Mouse (Mus musculus): ENCODE data around the gene Asb18.

Gene Asb18

DNA sequence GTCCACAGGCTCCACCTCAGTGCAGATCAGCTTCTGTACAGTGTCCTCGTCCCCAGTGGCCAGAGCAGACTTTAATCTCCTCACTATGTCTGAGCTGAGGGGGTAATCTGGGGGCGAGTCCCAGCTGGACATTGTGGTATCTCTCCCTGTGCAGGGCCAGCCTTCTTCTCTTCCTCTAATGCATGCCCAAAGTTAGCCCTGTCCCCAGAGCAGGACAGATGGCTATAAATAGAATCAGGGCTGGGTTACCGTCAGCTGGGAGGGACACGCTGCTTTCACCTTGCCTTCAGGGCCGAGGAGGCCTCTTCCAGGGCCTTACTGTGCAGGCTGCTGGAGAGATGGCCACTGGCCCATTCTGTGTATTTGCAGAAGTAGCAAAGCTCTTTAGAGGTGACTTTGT lies at the start of gene Asb18:
Gene Asb18 (minus strand): TSS at position 221 of the 400 bp plus-strand sequence.
- DNase-seq (ENCODE audit: low spot score in 2 of 2): no peak

DNA sequence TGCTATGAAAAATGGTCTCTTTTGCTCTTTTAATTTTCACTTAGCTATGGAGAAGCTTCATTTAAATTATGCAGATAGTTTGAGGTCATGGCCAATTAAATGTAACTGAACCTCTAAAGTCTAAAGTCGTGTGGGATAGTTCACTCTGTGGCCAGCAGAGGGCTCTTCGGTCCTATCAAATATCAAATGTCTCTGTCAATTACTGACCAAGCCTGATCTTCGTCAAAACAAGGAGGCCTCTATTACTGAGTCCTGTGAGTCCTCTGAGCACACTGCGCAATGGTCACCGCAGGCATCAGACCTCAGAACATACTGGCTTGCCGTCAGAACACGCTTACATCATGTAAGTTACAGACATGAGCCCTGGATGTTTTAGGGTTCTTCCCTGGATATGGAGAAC lies 46.1 kb upstream of the Asb18 start:
- DNase-seq (ENCODE audit: low spot score in 2 of 2): peak in 1 of 2 experiments; percentile 17

DNA sequence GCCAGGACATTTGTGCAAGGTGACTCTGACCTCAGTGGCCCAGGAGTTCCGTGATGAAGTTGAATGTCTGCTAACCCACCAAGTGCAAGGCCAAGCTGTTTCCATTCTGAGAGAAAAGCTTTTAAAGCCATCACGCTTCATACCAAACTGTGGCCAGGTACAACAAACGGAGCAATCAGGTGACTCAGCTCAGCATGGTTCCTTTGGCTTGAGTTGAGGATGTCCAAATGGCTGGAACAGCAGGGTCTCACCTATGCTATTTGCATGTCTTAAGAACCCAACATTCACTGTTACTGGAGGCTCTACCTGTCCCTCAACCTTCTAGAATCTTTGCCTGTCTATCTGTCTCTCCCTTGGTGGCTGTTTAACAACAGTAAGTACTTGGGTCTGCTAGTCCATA lies 45.6 kb upstream of the Asb18 start:
- DNase-seq (ENCODE audit: low spot score in 2 of 2): no peak

DNA sequence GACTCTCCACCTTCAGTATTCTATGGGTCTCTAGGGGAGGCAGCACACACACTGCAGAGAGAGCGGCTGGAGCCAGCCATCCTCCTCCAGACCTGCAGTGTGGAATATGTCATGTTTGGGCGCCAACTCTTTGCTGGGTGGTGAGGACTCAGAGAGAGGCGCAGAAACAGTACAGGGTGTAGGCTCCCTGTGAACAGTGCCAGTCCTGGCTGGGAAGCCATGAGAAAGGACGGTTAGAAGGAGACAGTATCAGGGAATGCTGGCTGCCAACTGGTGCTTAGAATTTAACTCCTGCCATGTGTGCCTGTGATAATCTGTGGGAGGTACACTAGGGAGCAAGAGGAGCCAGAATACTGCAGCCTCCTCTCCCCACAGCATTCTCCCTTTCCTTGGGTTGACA lies 40.5 kb upstream of the Asb18 start:
- no peak for DNase-seq (ENCODE audit: low spot score in 2 of 2)

DNA sequence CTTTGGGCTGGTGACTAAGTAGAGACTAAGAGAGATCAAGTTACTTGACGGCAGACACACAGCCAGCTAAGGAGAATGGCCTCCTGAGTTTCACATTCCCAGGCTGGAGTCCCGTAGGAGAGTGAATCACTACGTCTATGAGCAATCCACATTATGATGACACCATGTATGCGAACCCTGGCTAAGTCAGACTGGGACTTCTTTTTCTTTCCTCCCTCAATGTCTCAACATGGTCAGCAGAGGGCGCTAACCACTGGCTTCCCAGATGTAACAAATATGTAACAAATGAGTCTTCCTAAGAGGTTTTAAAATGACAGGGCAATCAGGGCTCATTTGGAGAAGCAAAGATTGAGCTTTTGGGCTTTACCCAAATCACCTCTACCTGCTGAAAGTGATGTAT lies 36.9 kb upstream of the Asb18 start:
- DNase-seq (ENCODE audit: low spot score in 2 of 2): peak in 1 of 2 experiments; percentile 13

DNA sequence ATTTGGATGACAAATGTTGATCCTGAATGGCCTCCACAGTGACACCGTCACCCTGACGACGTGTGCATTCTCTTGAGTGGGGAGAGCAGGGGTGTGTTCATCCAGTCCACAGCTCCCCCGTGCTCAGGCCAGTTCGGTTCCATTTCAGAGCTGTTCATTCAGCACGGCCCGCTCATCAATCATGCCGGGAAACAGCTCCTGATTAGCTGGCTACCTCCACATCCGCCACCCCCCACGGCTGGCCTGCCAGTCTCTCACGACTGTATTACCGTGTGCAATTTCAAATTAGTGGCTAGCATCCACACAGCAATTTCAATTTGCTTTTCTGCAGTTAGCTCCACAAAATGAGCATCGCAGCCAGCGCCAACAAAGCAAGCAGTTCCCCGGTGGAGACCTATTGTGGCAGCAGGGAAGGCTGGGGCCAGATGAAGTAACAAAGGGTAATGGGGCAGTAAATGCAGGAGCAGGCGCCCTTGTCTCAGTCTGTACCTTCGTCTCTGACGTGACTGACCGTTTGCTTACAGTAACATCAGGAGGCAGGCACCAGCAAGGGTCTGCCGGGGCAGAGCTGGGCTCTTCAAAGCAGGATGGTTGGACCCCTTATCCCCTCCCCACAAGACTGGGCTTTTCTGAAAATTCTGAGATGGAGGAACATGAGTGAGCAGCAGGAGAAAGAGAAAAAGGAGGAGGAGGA lies 35.7 kb upstream of the Asb18 start:
- no peak for DNase-seq (ENCODE audit: low spot score in 2 of 2)

DNA sequence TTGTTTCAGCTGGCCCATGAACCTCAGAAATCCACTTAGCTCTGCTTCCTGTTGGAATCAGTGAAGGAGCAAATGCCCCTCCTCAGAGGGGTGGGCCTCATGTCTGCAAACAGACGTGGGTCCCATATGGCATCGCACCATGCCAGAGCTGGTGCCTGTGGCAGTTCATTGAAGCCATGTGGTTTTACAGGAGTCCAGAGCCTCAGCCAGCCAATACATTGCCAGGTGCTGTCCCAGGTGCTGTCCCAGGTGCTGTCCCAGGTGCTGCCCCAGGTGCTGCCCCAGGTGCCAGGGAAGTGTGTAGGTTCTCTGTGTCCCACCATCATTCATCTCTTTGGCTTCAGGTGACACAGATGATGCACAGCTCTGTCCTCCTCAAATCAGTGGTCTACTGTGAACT lies 13.8 kb upstream of the Asb18 start:
- DNase-seq (ENCODE audit: low spot score in 2 of 2): no peak

DNA sequence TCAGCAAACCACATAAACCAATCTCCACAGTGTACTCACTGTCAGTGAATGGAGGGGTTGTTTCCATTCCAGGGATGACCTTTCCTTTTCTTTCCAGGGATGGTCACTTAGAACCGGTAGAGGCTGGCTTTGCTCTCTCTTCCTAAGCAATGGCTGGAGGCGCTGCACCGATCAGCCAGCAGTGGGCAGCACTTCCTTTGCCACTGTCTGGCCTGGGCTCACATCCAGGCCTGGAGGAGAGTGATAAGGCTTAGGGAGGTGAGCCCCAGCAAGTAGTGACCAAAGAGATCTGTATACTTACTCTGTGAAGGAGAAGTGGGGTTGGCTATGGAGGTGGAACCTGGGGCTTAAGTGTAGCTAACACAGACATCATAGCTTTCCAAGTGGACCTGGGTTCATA lies 12.5 kb upstream of the Asb18 start:
- DNase-seq (ENCODE audit: low spot score in 2 of 2): no peak

DNA sequence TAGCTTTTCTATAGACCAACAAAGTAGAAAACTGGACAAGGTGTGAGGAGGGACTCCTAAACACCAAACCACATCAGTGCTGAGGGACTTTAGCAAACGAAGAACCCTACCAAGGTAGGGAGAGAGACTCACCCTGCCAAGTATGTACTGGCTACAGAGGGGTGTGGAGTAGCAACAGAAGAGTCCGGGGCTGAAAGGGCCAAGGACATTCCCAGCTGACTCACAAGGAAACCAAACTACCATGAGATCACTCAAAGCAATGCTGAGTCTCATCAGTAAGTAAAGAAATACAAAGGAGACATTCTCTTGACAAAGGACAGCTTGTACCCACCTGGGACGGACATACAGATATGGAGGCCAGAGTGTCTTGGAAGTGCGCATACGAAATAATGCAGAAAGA lies 5.9 kb upstream of the Asb18 start:
- no peak for DNase-seq (ENCODE audit: low spot score in 2 of 2)

DNA sequence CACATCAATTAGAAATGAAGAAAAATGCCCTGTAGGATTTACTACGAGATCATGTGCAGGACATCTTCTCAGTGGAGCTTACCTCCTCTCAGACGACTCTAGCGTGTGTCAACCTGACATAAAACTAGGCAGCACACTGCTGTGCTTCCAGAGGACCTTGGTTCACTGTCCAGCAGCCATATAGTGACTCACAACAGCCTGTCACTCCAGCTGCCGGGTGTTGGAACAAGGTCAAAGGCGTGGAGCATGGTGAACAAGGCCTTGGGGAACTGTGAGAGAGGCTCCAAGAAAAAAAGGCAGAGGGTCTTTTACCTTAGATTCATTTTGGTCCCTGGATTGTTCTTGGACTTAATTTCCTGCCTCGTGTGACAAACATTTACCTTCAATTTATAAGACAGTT lies 3.6 kb upstream of the Asb18 start:
- no peak for DNase-seq (ENCODE audit: low spot score in 2 of 2)

DNA sequence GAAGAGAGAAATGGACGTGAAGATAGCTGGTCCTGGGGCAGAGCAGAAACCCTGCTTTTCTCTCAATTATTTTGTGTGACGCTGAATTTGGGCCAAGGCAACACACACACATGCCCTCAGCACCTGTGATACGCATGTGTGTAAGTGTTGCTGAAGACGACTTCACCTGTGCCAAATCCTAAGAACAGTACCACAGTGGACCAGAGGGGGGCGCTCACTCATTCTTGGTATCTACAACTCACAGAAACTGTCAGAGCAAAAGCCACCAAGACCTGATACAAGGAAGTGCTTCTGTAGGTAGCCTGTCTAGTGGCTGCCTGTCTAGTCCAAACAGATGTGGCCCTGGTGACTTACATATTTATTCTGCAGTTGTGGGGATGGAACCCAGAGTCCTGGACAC lies 1.2 kb downstream of the Asb18 start:
- no peak for DNase-seq (ENCODE audit: low spot score in 2 of 2)

DNA sequence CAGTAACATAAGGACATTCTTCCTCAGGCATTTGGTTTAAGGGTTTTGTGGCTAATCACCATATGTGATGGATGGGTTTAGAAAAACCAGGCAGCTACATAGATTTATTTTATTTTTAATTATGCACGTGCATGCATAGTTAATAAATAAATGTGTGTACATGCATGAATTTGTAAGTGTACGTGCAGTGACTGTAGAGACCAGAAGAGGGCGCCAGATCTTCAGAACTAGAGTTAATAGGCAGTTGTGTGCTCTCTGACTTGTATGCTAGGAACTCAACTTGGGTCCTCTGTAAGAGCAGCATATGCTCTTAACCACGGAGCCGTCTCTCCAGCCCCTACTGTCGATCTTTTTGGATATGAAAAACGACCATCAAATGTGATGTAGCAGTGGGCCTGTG lies 1.6 kb downstream of the Asb18 start:
- DNase-seq (ENCODE audit: low spot score in 2 of 2): no peak

DNA sequence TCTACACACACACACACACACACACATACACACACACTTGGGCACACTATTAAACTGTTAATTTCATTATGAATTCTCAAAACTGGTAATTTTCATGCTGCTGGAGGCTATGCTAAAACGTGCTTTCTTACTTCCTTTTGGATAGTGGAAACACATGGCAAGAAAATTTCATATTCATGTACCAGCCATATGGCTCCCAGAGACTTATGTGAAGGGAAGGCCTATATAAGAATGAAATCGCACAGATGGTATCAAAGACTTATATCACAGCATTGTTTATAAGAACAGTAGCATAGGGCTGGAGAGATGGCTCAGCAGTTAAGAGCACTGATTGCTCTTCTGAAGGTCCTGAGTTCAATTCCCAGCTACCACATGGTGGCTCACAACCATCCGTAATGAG lies 2.3 kb downstream of the Asb18 start:
- no peak for DNase-seq (ENCODE audit: low spot score in 2 of 2)

DNA sequence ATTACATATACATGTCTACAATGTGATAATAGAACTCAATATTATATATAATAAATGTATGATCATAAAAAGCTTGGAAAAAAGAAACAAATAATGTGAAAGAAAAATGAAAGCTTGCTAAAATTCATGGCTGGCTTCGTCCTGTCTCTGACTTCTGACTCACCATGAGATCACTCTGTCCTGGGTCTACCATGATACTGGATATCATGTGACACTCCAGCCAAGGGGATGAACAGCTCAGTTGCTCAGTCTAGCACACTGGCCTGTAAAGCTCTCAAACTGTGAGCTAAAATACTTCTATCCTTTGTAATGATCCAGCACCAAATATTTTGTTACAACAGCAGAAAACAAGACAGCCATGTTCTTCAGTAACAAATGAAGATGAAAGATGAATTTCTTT lies 4.4 kb downstream of the Asb18 start:
- no peak for DNase-seq (ENCODE audit: low spot score in 2 of 2)

DNA sequence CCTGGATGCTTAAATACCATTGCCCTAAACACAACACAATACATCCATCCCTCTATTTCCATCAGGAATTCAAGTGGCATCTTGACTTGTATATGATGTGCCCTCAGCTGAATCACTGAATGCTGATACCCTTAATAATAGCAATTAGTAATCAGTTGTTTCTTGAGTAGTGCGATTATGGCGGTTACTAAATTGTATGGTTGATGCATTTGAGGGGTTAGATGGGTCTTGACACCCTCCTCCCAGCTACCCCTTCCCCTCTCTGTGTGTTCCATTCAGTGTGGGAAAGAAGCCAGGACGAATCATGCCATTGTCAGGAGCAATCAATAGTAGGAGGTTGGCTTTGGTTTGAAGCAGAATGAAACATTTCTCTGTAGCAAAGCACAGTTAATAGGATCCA lies 5.3 kb downstream of the Asb18 start:
- no peak for DNase-seq (ENCODE audit: low spot score in 2 of 2)

DNA sequence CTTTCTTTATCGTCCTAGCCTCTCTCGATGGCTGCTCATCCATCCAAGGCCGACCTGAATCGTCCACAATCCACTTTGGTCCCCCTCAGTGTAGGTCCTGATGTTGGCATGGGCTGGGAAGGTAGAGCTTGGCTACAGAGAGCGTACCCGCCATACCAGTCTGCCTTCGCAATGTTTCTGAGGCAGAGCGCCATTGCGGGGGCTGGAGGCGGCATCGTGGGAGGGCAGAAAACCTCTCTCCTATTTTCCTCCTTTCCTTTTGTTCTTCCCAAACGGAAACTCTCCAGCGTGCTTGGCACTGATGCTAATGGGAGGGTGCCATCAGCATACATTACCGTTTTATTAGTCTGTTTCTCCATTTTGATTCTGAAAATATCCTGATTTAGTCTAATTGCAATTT lies 7.8 kb downstream of the Asb18 start:
- DNase-seq (ENCODE audit: low spot score in 2 of 2): no peak

DNA sequence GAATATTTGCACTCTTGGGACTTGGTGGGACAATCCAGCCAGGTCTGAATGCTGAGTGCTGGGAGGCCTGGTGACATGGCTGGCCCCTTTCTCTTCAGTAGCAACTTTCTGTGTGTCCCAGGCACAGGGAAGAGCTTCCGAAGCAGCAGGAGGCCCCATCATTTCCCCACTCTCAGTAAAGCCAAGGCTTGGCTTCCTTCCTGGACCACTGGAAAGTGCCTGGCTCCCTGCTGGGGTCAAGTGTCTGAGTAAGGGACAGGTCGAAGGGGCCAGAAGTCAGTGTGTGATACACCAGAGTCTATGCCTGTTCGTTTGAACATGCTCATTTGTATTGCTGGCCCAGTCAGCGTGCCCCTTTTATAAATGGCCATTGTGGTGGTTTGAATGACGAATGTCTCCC lies 13.5 kb downstream of the Asb18 start:
- no peak for DNase-seq (ENCODE audit: low spot score in 2 of 2)

DNA sequence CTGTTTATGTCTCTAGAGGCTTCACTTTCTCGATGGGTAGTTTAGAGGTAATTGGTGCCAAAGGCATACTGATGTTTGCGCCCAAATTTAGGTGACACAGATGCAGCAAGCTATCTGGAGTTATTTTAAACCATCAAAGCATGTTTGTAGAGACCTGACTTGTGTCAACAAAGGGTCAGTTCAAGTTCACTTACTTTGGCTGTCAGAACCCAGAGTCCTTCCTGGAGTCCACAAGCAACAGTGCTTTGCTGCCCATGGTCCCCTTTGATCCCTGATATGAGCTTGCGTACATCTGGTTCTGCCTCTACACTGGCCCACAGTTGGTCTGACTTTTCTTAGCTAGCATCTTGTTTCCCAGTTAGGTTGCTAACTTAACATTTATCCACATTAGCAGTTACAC lies 14.6 kb downstream of the Asb18 start:
- no peak for DNase-seq (ENCODE audit: low spot score in 2 of 2)

DNA sequence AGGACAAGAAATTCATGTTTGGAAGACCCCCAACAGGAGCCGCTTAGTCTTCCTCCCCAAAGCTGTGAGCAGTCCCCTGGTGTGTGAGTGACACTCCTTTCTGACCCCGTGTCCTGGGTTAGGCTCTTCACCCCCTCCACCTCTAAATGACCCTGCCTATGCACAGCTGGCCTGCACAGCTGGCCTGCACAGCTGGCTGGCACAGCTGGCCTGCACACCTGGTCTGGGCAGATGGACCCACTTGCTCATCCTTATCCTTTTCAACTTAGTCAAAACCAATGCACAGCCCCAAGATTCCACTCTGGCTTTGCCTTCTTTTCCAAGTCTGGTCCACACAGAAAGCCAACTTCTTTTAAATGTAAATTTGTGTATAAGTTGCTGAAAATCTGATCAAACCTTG lies 15.8 kb downstream of the Asb18 start:
- no peak for DNase-seq (ENCODE audit: low spot score in 2 of 2)

DNA sequence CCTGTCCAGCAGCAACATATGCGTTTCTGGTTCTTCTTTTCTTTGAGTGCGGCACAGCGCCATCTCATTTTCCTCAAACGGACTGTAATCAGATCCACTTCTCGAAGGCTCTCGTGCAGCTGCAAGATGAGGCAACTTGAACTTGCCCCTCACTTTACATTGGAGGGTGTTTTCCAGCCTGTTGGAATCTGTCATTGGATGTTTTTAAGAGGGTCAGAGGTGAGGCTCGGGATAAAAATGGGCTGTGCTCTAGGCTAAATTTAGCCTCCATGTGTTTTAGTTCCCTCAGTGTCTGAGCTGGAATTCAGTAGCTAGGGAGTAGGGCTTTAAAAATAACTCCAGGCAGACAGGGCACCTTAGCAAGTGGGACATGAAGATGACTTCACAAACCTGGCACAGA lies 16.4 kb downstream of the Asb18 start:
- DNase-seq (ENCODE audit: low spot score in 2 of 2): no peak

DNA sequence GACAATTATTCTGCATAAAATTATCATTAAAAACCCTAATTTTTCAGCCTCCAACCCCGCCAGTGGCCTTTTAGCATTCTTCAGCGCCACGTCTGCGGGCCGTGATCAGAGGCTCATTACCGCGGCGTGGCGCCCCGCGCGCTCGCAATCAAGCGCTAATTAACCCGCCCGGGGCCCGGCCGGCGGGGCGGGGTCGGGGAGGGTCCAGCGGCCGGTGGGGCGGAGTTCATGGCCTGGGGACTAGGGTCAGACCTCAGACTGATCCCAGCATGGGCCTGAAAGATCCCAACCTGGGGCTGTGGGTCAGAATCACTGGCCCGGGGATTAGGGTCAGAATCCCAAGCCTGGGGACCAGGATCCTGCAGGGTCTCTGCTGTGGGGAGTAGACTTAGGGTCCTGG lies 22.2 kb downstream of the Asb18 start:
- no peak for DNase-seq (ENCODE audit: low spot score in 2 of 2)

DNA sequence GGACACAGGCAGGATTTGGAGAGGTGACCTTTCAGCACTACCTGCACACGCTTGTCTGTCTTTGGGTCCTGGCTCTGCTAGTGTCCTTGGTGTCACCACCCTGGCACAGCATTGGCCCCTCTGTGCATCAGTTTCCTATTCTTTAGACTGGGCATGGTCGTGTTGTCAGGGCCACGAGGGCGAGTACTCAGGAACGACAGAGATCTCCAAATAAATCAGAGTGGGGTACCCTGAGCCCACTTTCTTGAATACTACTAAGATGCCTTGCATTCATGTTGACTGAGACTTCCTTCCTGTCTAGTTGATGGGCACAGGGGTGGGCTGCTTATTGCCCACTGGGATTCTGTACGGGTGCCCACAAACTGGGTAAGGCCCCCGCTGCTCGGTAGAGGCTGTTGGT lies 37.2 kb downstream of the Asb18 start:
- DNase-seq (ENCODE audit: low spot score in 2 of 2): no peak

DNA sequence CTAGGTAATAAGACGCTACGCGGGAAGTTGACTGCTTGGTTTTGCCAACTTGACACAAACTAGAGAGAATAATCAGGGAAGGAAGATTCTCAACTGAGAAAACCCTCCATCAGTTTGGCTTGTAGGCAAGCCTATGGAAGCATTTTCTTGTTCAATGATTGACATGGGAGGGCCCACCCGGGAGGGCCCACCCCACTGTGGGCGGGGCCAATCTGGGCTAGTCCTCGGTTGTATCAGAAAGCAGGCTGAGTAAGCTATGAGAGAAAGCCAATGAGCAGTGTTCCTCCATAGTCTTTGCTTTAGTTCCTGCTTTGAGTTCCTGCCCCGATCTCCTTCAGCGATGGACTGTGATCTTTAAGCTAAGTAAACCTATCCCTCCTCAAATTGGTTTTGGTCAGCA lies 38.1 kb downstream of the Asb18 start:
- DNase-seq (ENCODE audit: low spot score in 2 of 2): no peak

DNA sequence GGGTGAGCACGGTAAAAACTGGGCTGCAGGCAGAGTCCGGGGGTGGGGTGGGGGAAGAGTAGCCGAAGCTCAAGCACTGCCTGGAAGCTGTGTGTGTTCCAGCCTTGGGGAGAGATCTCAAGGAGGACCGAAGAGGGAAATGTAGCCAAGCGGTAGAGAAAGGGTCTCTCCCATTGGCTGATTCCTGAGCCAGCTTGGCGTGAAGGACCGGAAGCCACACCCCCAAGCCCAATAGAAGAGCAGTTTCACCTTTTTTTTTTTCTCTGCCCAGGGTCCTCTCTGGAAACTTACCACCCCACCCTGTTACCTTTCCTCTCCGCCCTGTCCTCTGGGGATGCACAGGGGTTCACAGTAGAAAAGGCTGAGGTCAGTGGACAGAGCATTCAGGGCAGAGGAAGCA lies 39.9 kb downstream of the Asb18 start:
- no peak for DNase-seq (ENCODE audit: low spot score in 2 of 2)

DNA sequence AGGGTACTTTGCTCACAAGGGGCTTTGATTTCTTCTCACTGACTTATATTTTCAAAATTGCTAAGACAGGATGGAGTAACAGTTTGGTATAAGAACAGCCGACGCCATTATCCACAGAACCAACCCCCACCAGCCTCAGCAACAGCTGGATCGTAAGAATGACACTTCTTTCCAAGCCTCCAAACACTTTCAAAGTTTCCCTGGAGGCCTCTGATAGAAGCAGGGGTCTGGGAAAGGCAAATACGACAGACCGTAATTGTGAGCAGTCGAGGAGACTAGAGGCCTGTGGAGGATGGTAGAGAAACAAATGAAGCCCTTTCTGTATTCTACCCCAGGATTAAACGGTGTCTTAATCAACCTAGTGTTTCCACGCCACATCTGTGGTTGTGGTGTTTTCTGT lies 42.6 kb downstream of the Asb18 start:
- no peak for DNase-seq (ENCODE audit: low spot score in 2 of 2)

All from natural killer cell, adult 2 months (primary cell).